Mouse (Mus musculus): ENCODE results near the gene Mgat5.

The Mgat5 gene

GRCm38 (mm10) chr1:127442880-127443877, 238.4 kb downstream of the Mgat5 start:
- DNase-seq = no peak

- no peak for DNase-seq
These were observed 240.1 kb downstream of the Mgat5 start for GRCm38 (mm10) chr1:127444836-127445485.

- DNase-seq = no peak
These were observed 248.6 kb downstream of the Mgat5 start for GRCm38 (mm10) chr1:127453397-127453796.

- peak; percentile 63 to 72 for DNase-seq
These were observed 254.2 kb downstream of the Mgat5 start for GRCm38 (mm10) chr1:127459015-127459451.

- no peak for DNase-seq
These were observed 254.8 kb downstream of the Mgat5 start for GRCm38 (mm10) chr1:127459576-127459975.

- no peak for DNase-seq
These were observed 256.2 kb downstream of the Mgat5 start for GRCm38 (mm10) chr1:127461017-127461416.

DNA sequence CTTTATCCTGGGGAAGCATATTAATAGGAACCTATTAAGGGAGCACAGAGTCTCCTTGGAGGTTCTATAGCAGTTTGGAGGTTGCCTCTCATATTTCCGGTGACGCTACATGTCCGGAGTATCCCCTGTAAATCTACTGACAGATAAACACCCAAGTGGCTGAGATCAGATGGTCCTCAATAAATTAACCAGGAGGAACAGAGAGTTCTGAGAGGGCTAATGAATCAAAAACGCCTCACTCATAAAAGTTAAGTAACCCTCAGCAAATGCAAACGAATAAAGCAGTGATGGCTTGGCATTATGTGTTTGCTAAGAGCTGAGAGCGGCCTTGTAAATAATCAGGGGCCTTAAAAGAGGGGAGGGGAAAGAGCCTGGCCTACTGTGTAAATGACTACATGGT, 259.2 kb downstream of the Mgat5 start:
- no peak for DNase-seq

DNA sequence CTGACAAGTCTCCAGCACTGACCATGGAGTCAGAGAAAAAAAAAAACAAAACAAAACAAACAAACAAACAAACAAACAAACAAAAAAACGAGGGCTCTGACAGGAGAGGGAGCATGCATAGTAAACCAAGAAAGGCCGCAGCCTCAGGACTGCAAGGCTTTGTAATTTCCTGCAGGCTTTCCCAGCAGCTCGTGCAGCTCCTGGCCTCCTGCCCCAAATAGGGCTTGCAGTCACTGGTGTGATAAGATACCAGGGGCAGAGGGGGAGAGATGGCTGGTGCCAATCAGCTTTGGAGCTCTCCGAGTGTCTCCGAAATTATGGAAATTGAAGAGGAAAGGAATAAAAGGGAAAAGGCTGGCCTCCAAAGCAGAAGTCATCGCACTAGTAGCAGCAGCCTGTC, 260.5 kb downstream of the Mgat5 start:
- DNase-seq = no peak

DNA sequence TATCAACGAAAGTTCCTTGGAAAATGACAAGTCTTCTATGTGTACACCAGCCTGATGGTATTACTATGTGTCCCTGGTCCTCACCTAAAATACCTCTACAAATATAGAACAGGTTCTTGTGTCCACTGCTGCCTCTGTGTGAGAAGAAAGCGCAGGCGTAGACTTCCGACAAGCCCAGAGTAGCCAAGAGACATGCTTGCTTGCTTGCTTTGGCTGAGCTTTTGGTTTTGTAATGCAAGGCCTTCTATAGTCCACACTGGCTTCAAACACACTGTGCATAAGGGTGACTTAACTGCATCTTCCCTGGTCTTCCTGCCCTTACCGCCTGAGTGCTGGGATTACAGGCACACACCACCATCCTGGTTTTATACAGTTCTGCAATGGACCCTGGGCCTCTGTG, 262.4 kb downstream of the Mgat5 start:
- no peak for DNase-seq

DNA sequence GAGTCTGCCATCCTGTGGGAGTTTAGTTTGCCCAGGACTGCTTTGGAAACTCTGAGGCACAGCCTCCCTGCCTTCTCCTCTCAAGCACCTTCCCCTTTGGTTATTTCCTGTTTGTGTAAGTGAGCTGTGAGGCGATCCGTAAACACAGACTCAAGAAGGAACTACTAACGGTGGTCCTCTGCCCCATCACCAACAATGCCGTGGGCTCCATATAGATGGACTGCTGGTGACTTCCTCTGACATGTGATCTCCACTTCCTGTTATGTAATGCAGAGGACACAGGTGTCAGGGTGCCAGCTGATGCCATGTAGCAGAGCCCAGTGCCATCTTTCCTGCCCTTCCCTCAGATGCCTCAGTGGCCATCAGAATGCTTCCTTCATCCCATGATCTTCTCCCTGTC, 265.4 kb downstream of the Mgat5 start:
- DNase-seq = no peak

DNA sequence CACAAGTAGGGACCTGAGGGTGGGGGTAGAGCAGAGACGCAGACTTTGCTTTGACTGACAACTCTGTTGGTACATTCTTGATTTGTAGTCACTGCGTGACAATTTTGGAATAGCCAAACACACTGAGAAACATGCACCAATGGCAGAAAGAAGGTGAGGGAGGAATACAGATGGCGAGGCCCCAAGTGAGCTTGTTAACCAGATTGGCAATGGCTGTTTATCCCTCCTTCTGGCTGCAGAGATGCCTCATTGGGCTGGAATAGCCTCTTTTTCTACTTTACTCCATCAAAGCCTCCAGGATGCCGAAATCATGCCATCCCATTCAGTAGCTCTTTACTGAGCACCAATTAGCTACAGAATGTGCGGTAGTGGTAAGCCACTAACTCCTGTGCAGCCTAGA, 270.9 kb downstream of the Mgat5 start:
- no peak for DNase-seq

- DNase-seq = no peak
These were observed 278.1 kb downstream of the Mgat5 start for GRCm38 (mm10) chr1:127482911-127483310.

DNA sequence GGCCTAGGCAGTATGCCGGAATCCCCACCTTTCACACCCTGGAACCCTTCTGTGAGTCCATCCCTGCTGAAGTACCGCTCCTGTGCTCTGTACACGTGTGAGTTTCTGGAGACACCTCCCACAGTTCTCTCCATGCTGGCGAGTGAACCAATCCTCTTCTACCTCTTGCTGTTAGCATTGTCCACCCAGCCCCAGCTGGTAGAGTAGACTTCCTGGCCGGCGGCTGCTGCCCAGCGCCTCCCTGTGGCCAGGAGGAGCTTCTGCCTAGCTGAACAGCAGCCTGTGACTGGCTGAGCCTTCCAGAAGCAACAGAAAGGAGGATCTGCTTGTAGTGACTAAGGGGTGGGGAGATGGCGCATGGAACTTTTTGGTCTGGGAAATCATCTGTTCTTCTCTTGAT, 279.4 kb downstream of the Mgat5 start:
- DNase-seq = no peak

- peak; percentile 60 to 81 for DNase-seq
These were observed 280.0 kb downstream of the Mgat5 start for GRCm38 (mm10) chr1:127484826-127485225.

DNA sequence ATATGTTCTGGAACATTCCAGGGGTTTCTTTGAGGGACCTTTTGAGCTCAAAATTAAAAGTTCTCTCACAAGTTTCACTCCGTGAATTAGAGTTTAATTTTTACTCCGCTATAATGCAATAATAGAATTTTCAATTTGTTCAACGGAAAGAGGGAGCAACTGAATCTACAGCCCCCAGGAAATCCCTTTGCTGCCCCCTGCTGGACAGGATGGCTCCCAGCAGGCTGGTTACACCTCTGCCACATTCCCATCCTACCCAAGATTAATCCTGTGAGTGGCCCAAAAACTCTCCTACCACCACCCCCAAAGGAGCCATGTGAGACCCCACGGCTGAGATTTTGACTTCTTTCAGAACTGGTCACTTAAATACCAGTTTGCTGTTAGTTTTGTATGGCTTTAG, 282.3 kb downstream of the Mgat5 start:
- peak; percentile 41 to 52 for DNase-seq

DNA sequence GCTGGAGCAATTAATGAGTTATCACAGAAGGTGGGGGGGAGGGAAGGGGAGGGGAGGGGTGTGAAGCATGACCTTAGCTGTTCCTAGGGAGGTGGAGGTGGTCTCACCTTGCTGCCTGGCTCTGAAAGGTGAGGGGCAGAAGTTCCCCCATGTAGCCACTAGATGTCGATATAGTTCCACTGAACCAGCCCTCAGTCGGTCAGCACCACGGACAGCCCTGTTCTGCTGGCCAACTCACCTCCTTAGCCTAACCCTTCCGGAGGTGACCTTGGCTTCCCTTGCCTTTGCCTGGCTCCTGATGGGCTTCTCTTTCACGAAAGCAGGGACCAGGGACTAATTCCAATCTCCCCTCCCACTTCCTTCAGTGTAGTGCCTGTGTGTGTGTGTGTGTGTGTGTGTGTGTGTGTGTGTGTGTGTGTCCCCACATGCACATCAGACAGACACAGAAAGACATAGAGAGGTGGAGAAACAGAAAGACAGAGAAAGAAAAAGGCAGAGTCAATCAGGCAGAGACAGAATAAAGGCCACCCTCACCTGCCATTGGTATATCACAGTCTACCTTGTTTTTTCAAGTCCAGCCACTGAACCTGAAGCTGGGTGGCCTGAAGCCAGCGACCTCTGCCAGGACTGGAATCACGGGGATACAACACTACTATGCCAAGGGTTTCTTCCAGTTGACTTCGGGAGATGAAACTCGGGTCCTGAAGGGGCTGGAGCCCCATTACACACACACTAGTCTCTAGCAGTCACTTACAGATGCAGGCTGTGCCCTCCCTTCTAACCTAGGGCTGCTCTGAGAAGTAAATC, 292.1 kb downstream of the Mgat5 start:
- DNase-seq = peak; percentile 73 to 81

DNA sequence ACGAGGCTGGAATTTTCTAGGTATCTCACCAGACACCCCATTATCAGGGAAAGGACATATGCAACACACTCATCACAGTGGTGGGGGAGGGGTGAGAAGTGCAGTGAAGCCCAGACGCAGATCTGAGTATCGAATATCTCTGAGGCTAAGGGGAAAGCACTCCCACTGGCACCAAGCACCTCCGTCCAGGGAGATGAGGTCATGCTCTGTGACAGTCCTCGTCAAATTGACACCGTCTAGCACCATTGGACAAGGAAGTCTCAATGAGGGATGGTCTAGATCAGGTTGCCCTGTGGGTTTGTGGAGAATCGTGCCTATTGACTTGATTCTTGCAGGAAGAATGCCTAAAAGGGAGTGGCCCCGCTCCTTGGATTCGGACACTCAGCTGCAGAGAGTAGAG, 293.9 kb downstream of the Mgat5 start:
- no peak for DNase-seq

DNA sequence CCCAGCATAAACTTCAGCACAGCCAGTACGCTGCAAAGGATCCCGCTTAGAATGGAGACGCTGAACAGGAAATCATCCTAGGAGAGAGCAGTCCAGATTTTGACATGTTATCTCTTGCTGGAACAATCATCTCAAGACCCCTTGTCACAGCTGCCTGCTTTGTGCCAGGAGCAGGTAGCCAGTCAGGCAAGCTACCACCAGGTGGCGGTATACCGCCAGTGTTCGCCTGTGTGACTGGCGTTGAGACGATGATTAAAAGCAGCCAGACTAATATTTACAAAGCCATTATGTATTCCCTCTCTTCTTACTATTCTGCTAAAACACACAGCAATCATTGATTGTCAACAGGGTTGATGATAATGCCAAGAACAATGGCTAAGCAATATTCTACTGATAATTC, 295.4 kb downstream of the Mgat5 start:
- peak; percentile 85 to 94 for DNase-seq

DNA sequence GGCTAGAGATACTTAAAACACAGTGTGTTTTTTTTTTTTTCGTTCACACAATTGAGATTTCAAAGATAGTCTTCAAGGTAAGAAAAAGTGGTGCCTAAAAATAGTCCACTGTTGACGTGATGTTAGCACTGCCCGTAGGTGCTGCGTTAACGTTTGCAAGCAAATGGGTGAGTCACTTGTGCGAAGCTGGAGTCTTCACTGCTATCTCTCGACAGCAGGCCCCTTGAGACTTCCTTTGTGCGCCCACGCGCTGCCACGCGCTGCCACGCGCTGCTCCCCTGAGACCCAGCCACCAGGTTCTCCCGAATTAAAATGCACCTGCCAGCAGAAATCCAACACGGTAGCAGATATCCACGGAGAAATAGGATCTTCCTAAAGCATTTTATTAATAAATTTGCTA, 295.9 kb downstream of the Mgat5 start:
- DNase-seq = no peak

DNA sequence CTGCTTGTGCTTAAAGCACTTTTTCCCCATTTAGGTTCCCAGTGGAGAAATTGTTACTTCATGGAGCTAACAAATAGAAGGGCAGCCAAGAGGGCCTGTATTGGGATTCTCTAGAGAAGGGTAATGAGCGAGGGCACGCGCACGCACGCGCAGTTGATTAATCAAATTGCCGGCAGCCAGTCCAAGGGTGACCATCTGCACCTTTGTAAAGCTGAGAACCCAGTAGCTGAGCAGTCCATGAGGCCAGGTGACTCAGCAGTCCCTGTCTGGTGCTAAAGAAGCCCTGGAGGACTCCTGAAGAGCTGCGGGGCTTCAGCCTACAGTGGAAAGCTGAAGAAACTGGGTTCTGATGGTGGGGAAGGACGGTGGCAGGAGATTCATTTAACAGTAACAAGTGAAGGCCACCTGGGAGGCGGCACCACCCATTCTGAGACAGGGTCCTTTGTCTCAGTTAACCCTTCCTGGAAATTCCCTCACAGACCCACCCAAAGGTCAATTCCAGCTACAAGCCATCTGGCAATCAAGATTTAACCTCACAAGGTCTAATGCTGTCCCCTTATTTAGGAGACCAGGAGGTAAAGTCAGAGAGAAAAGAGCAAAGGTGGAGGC, 302.3 kb downstream of the Mgat5 start:
- peak; percentile 79 to 84 for DNase-seq

DNA sequence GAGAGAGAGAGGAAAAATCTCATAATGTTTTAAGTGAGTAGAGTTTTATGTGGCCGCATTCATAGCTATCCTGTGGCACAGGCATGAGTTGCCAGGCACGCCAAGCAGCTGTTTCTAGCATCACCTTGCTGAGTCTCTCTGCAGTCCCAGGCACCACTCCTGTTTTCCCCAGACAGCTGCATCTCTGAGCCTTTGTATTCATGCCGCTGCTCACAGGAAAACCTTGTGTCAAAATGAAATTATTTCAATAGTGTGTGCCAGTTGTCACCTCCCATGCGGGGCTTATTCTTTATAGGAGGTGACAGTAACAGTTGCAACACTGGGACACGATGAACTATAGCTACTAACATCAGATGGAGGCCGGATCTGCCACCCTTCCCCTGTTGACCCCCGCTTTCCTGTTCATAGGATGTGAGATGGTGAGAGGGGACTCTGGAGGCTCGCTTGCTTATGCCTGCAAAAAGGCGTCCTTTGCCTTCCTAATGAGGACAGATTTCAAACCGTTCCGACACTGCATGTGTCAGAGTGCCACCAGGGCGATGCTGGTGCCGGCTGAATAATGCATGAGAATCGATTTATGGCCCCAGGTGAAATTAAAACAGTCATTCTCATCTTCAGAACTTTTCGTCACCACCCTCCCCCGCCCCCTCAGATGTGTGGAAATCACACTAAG, 303.4 kb downstream of the Mgat5 start:
- no peak for DNase-seq

DNA sequence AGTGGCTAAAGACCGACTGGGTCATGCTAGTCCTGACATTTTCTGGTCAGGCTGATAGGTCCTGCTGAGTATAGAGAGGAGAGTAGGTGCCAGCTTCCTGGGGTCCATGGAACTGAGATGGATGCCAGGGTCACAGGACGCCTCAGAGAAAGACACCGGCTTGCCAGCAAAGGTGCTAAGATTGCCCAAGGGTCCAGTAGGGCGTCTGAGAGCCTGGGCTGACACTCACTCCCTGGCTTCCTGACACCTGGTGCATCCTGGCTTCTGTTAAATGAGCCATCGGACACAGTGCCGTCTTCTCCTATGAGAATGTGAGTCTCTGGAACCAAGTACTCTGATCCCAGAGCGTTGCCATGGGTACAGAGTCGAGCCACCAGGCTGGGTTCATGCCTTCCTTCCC, 304.1 kb downstream of the Mgat5 start:
- peak; percentile 63 to 68 for DNase-seq
